Mouse (Mus musculus): Measurements from ENCODE around the gene Thoc2. TPM values are rescaled to one million over a fixed set of nuclear protein-coding genes. Genes with fewer than 3 reads are reported as not detected.
"Not testable (repeated sequence)": the region's sequence is repeated elsewhere in the genome, so short reads cannot be mapped to it uniquely, and the experiment has no call there.

Gene Thoc2
- total RNA-seq (2012; rRNA removed), result 34.2 and 40.2 TPM in 2 replicates

DNA sequence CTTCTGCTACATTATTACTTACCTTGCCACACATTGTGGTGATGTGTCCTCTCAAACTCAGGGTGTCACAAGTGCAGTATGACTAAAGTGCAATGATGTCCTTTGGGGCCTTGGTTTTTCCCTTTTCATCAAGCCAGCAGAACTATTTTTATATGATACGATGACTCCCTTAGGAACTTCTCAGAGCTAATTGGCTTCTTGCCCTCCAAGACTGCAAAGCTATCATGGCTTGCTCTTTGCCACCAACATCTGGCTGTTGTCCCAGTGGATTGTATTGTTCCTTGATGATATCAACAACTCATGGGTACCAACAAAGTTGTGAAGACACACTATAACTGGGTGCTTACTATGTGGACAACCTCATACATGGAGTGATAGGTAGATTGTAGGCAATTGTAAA, at the start of gene Thoc2:
Gene Thoc2 (minus strand): TSS at position 101 of the 400 bp plus-strand sequence.
- no peak within 1 kb of the TSS for H3K27ac ChIP-seq (ENCODE audit: insufficient read depth, low read depth, low read length, poor library complexity, severe bottlenecking)
- H3K4me3 ChIP-seq (ENCODE audit: insufficient read depth in 1 of 2, low read depth in 1 of 2, low read length in 2 of 2, poor library complexity in 1 of 2, severe bottlenecking in 1 of 2), result no peak within 1 kb of the TSS
- no peaks in the 10 kb centered on the region for H3K9me3 ChIP-seq (ENCODE audit: control insufficient read depth, insufficient read depth, low read depth, low read length)
- H3K36me3 ChIP-seq (ENCODE audit: control insufficient read depth, insufficient read depth, low read length, poor library complexity, severe bottlenecking), result no peaks in the 10 kb centered on the region
- H3K9ac ChIP-seq (ENCODE audit: insufficient read depth, low read depth, low read length, poor library complexity, severe bottlenecking), result no peak within 1 kb of the TSS
- TF ChIP-seq ZNF384 (IDR thresholded peaks at IDR 0.05; ENCODE audit: low read depth, low read length) (no peak), CHD2 (IDR thresholded peaks at IDR 0.05; ENCODE audit: low read depth, low read length) (no peak), HCFC1 (IDR thresholded peaks at IDR 0.05; ENCODE audit: borderline replicate concordance, insufficient read depth, low read length) (no peak), MAFK (IDR thresholded peaks at IDR 0.05; ENCODE audit: insufficient read depth, low read depth, low read length) (no peak), ZC3H11A (IDR thresholded peaks at IDR 0.05; ENCODE audit: borderline replicate concordance, low read depth, low read length) (no peak)
- in situ Hi-C loops (cut with MboI; ENCODE audit: low sequenced_read_pairs in 2 of 2, unreplicated experiment in 2 of 2), result no loop called here
- no peaks in the 10 kb centered on the region for H3K4me1 ChIP-seq (ENCODE audit: control insufficient read depth in 2 of 2, insufficient read depth in 2 of 2, low read length in 2 of 2, poor library complexity in 1 of 2)
- DNase-seq (ENCODE audit: low read depth, low spot score), result no peak

- H3K4me3 ChIP-seq (ENCODE audit: insufficient read depth in 1 of 2, low read depth in 1 of 2, low read length in 2 of 2, poor library complexity in 1 of 2, severe bottlenecking in 1 of 2), result no peak overlapping the region
- TF ChIP-seq ZNF384 (IDR thresholded peaks at IDR 0.05; ENCODE audit: low read depth, low read length), result no peak
- TF ChIP-seq CHD2 (IDR thresholded peaks at IDR 0.05; ENCODE audit: low read depth, low read length), result no peak
- TF ChIP-seq ZC3H11A (IDR thresholded peaks at IDR 0.05; ENCODE audit: borderline replicate concordance, low read depth, low read length), result no peak
- TF ChIP-seq HCFC1 (IDR thresholded peaks at IDR 0.05; ENCODE audit: borderline replicate concordance, insufficient read depth, low read length), result no peak
- no peak for TF ChIP-seq MAFK (IDR thresholded peaks at IDR 0.05; ENCODE audit: insufficient read depth, low read depth, low read length)
- no peak for DNase-seq (ENCODE audit: low read depth, low spot score)
- H3K9me3 ChIP-seq (ENCODE audit: control insufficient read depth, insufficient read depth, low read depth, low read length), result no peaks in the 10 kb centered on the region
- no peak overlapping the region for H3K27ac ChIP-seq (ENCODE audit: insufficient read depth, low read depth, low read length, poor library complexity, severe bottlenecking)
- no peaks in the 10 kb centered on the region for H3K4me1 ChIP-seq (ENCODE audit: control insufficient read depth in 2 of 2, insufficient read depth in 2 of 2, low read length in 2 of 2, poor library complexity in 1 of 2)
- no peaks in the 10 kb centered on the region for H3K36me3 ChIP-seq (ENCODE audit: control insufficient read depth, insufficient read depth, low read length, poor library complexity, severe bottlenecking)
- in situ Hi-C loops (cut with MboI; ENCODE audit: low sequenced_read_pairs in 2 of 2, unreplicated experiment in 2 of 2), result loop anchor here in 1 of 2 experiments (25.0 kb wide), 1 partner anchor 92 kb away; the partner anchor contains the start of gene Xiap
- no peak overlapping the region for H3K9ac ChIP-seq (ENCODE audit: insufficient read depth, low read depth, low read length, poor library complexity, severe bottlenecking)
These were observed 49.6 kb upstream of the Thoc2 start for GRCm38 (mm10) chrX:41970096-41970495.

- in situ Hi-C loops (cut with MboI; ENCODE audit: low sequenced_read_pairs in 2 of 2, unreplicated experiment in 2 of 2), result loop anchor here in 1 of 2 experiments (25.0 kb wide), 1 partner anchor 93 kb away; the partner anchor contains the start of gene Xiap
- Histone ChIP-seq H3K9ac (ENCODE audit: insufficient read depth, low read depth, low read length, poor library complexity, severe bottlenecking) (no peak overlapping the region), H3K27ac (ENCODE audit: insufficient read depth, low read depth, low read length, poor library complexity, severe bottlenecking) (no peak overlapping the region), H3K9me3 (ENCODE audit: control insufficient read depth, insufficient read depth, low read depth, low read length) (no peaks in the 10 kb centered on the region), H3K36me3 (ENCODE audit: control insufficient read depth, insufficient read depth, low read length, poor library complexity, severe bottlenecking) (no peaks in the 10 kb centered on the region), H3K4me3 (ENCODE audit: insufficient read depth in 1 of 2, low read depth in 1 of 2, low read length in 2 of 2, poor library complexity in 1 of 2, severe bottlenecking in 1 of 2) (no peak overlapping the region), H3K4me1 (ENCODE audit: control insufficient read depth in 2 of 2, insufficient read depth in 2 of 2, low read length in 2 of 2, poor library complexity in 1 of 2) (no peaks in the 10 kb centered on the region)
- no peak for TF ChIP-seq HCFC1 (IDR thresholded peaks at IDR 0.05; ENCODE audit: borderline replicate concordance, insufficient read depth, low read length)
- DNase-seq (ENCODE audit: low read depth, low spot score), result no peak
These were observed 48.9 kb upstream of the Thoc2 start for GRCm38 (mm10) chrX:41969341-41969740.

GRCm38 (mm10) chrX:41957161-41957560, 36.7 kb upstream of the Thoc2 start:
- TF ChIP-seq ZC3H11A (IDR thresholded peaks at IDR 0.05; ENCODE audit: borderline replicate concordance, low read depth, low read length), result 0 out of 2 replicates have a peak, but pooled peaks have one; percentile 31
- no peak for TF ChIP-seq CHD2 (IDR thresholded peaks at IDR 0.05; ENCODE audit: low read depth, low read length)
- no peak overlapping the region for H3K27ac ChIP-seq (ENCODE audit: insufficient read depth, low read depth, low read length, poor library complexity, severe bottlenecking)
- no peaks in the 10 kb centered on the region for H3K36me3 ChIP-seq (ENCODE audit: control insufficient read depth, insufficient read depth, low read length, poor library complexity, severe bottlenecking)
- in situ Hi-C loops (cut with MboI; ENCODE audit: low sequenced_read_pairs in 2 of 2, unreplicated experiment in 2 of 2), result loop anchor here in 1 of 2 experiments (25.0 kb wide), 1 partner anchor 105 kb away; the partner anchor contains the start of gene Xiap
- H3K4me3 ChIP-seq (ENCODE audit: insufficient read depth in 1 of 2, low read depth in 1 of 2, low read length in 2 of 2, poor library complexity in 1 of 2, severe bottlenecking in 1 of 2), result no peak overlapping the region
- no peak overlapping the region for H3K9ac ChIP-seq (ENCODE audit: insufficient read depth, low read depth, low read length, poor library complexity, severe bottlenecking)
- DNase-seq (ENCODE audit: low read depth, low spot score), result peak; percentile 39
- no peaks in the 10 kb centered on the region for H3K9me3 ChIP-seq (ENCODE audit: control insufficient read depth, insufficient read depth, low read depth, low read length)
- H3K4me1 ChIP-seq (ENCODE audit: control insufficient read depth in 2 of 2, insufficient read depth in 2 of 2, low read length in 2 of 2, poor library complexity in 1 of 2), result no peaks in the 10 kb centered on the region

- no peaks in the 10 kb centered on the region for H3K9me3 ChIP-seq (ENCODE audit: control insufficient read depth, insufficient read depth, low read depth, low read length)
- H3K36me3 ChIP-seq (ENCODE audit: control insufficient read depth, insufficient read depth, low read length, poor library complexity, severe bottlenecking), result no peaks in the 10 kb centered on the region
- in situ Hi-C loops (cut with MboI; ENCODE audit: low sequenced_read_pairs in 2 of 2, unreplicated experiment in 2 of 2), result no loop called here
- TF ChIP-seq HCFC1 (IDR thresholded peaks at IDR 0.05; ENCODE audit: borderline replicate concordance, insufficient read depth, low read length), result no peak
- no peak for TF ChIP-seq ZNF384 (IDR thresholded peaks at IDR 0.05; ENCODE audit: low read depth, low read length)
- no peak for TF ChIP-seq MAFK (IDR thresholded peaks at IDR 0.05; ENCODE audit: insufficient read depth, low read depth, low read length)
- TF ChIP-seq CHD2 (IDR thresholded peaks at IDR 0.05; ENCODE audit: low read depth, low read length), result no peak
- TF ChIP-seq ZC3H11A (IDR thresholded peaks at IDR 0.05; ENCODE audit: borderline replicate concordance, low read depth, low read length), result no peak
- no peaks in the 10 kb centered on the region for H3K4me1 ChIP-seq (ENCODE audit: control insufficient read depth in 2 of 2, insufficient read depth in 2 of 2, low read length in 2 of 2, poor library complexity in 1 of 2)
- no peak overlapping the region for H3K27ac ChIP-seq (ENCODE audit: insufficient read depth, low read depth, low read length, poor library complexity, severe bottlenecking)
- H3K4me3 ChIP-seq (ENCODE audit: insufficient read depth in 1 of 2, low read depth in 1 of 2, low read length in 2 of 2, poor library complexity in 1 of 2, severe bottlenecking in 1 of 2), result no peak overlapping the region
- no peak for DNase-seq (ENCODE audit: low read depth, low spot score)
- no peak overlapping the region for H3K9ac ChIP-seq (ENCODE audit: insufficient read depth, low read depth, low read length, poor library complexity, severe bottlenecking)
These were observed 21.4 kb upstream of the Thoc2 start for GRCm38 (mm10) chrX:41941840-41942239.

DNA sequence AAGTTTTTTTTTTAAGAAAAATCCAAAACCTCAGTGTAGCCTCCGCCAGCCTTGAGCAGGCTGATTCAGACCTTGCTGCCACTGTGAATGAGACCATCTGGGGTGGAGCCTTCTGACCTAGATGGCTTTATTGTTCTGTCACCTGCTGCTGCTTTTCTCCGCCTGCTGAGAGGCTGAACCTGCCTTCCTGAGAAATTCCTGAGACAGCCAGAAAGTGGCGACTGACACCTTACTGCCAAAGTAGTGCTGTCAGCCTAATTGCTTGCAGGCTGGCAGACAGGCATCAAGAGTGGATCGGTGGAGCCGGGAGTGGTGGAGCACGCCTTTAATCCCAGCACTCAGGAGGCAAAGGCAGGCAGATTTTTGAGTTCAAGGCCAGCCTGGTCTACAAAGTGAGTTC, 11.3 kb upstream of the Thoc2 start:
- H3K4me3 ChIP-seq (ENCODE audit: insufficient read depth in 1 of 2, low read depth in 1 of 2, low read length in 2 of 2, poor library complexity in 1 of 2, severe bottlenecking in 1 of 2); H3K27ac ChIP-seq (ENCODE audit: insufficient read depth, low read depth, low read length, poor library complexity, severe bottlenecking); H3K36me3 ChIP-seq (ENCODE audit: control insufficient read depth, insufficient read depth, low read length, poor library complexity, severe bottlenecking); H3K4me1 ChIP-seq (ENCODE audit: control insufficient read depth in 2 of 2, insufficient read depth in 2 of 2, low read length in 2 of 2, poor library complexity in 1 of 2); H3K9me3 ChIP-seq (ENCODE audit: control insufficient read depth, insufficient read depth, low read depth, low read length); in situ Hi-C loops (cut with MboI; ENCODE audit: low sequenced_read_pairs in 2 of 2, unreplicated experiment in 2 of 2); H3K9ac ChIP-seq (ENCODE audit: insufficient read depth, low read depth, low read length, poor library complexity, severe bottlenecking); DNase-seq (ENCODE audit: low read depth, low spot score): not testable (repeated sequence)

Measured in ES-E14 (cell line).